Mouse (Mus musculus): Measurements from ENCODE around the gene Lrrn4. TPM values are rescaled to one million over a fixed set of nuclear protein-coding genes. Genes with fewer than 3 reads are reported as not detected.

Gene Lrrn4
- polyA plus RNA-seq (2015; fragmentation: Nextera tagmentation; extraction: Ambion mirVana): 13.9 and 14.2 TPM in 2 replicates

GRCm38 (mm10) chr2:132880844-132881645 is at the start of gene Lrrn4:
Gene Lrrn4, minus strand, starts transcription at chr2:132880891.

GRCm38 (mm10) chr2:132846407-132847358 is 34.0 kb downstream of the Lrrn4 start, which contains the start of gene Crls1:
Gene Crls1, plus strand, starts transcription at chr2:132846666.

Other genes starting within 250 kb of the Lrrn4 start
- 6.7 and 9.2 TPM in 2 replicates for gene Shld1, start 194.0 kb downstream of the Lrrn4 start, polyA plus RNA-seq (2015; fragmentation: Nextera tagmentation; extraction: Ambion mirVana)
- gene Chgb, start 99.6 kb downstream of the Lrrn4 start, polyA plus RNA-seq (2015; fragmentation: Nextera tagmentation; extraction: Ambion mirVana): 0.37 and 0.68 TPM in 2 replicates
- 22.8 and 25.4 TPM in 2 replicates for gene Trmt6, start 64.8 kb downstream of the Lrrn4 start, polyA plus RNA-seq (2015; fragmentation: Nextera tagmentation; extraction: Ambion mirVana)
- 2.8 and 4.1 TPM in 2 replicates for gene Mcm8, start 64.8 kb downstream of the Lrrn4 start, polyA plus RNA-seq (2015; fragmentation: Nextera tagmentation; extraction: Ambion mirVana)
- 21.9 and 23.2 TPM in 2 replicates for gene Crls1, start 34.2 kb downstream of the Lrrn4 start, polyA plus RNA-seq (2015; fragmentation: Nextera tagmentation; extraction: Ambion mirVana)
- 13.0 and 18.9 TPM in 2 replicates for gene Fermt1, start 65.0 kb upstream of the Lrrn4 start, polyA plus RNA-seq (2015; fragmentation: Nextera tagmentation; extraction: Ambion mirVana)